Mouse (Mus musculus): ENCODE data around the gene Gm8246. TPM values are rescaled to one million over a fixed set of nuclear protein-coding genes. Genes with fewer than 3 reads are reported as not detected.
"Not testable (repeated sequence)": the region's sequence is repeated elsewhere in the genome, so short reads cannot be mapped to it uniquely, and the experiment has no call there.

Gm8246 gene
- polyA plus RNA-seq (2015; fragmentation: Nextera tagmentation; extraction: Ambion mirVana) = not detected in 2 replicates

DNA sequence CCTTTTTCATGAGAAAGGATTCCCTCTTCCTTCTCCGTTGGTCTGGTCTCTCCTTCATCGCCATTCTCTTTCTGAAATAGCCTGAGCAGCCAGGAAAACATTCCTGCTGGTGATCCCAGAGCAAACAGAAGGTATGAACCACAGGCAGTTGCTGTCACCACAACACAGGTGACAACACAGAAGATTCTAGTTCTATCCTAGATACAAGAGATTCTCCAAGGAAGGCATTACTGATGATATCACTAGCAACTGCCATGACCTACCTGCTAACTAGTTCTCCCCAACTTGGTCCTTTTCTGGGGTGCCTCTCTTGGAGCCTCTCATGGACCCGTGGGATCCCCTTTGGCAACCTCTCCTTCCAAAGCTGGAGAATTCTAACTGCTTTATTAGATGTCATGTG, at the start of gene Gm8246:
Gene Gm8246, minus strand, starts transcription at position 101 of the 400 bp plus-strand sequence.
- H3K27ac ChIP-seq (replicated peaks); H3K36me3 ChIP-seq (replicated peaks); H3K4me2 ChIP-seq; H3K27me3 ChIP-seq; ATAC-seq (ENCODE audit: insufficient read depth); H3K9ac ChIP-seq; H3K4me3 ChIP-seq (replicated peaks); H3K9me3 ChIP-seq (replicated peaks); H3K4me1 ChIP-seq (replicated peaks): not testable (repeated sequence)
- WGBS (ENCODE audit: insufficient replicate concordance) = no CpG with 5 or more reads among the region's 3 CpGs

DNA sequence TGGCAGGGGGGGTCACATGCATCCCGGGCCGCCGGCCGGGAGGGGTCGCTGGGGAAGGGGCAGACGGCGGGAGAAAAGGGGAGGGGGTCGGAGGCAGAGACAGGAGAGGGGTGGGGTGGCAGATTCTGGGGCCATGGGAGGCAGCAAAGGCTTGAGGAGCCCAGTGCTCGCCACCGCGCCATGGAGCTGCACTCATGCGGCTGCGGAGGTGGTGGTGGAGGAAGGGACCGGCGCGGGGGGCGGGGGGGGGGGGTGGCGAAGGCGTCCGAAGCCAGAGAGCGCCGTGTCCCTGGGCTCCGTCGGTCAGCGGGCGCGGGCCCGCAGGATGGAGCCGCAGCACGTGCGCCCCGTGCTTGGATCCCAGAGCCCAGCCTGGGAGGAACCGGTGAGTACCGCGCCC, 23.7 kb upstream of the Gm8246 start, which contains the start of gene Gm3488:
Gene Gm3488, plus strand, starts transcription at position 301 of the 400 bp plus-strand sequence.
- not testable (repeated sequence) for ATAC-seq (ENCODE audit: insufficient read depth); H3K27me3 ChIP-seq; H3K4me3 ChIP-seq (replicated peaks); H3K4me1 ChIP-seq (replicated peaks); H3K27ac ChIP-seq (replicated peaks); H3K4me2 ChIP-seq; H3K9me3 ChIP-seq (replicated peaks); H3K9ac ChIP-seq; H3K36me3 ChIP-seq (replicated peaks)
- WGBS (ENCODE audit: insufficient replicate concordance) = no CpG with 5 or more reads among the region's 35 CpGs

- not testable (repeated sequence) for H3K27ac ChIP-seq (replicated peaks); H3K4me1 ChIP-seq (replicated peaks); H3K4me2 ChIP-seq; H3K9me3 ChIP-seq (replicated peaks); ATAC-seq (ENCODE audit: insufficient read depth); H3K4me3 ChIP-seq (replicated peaks); H3K36me3 ChIP-seq (replicated peaks); H3K27me3 ChIP-seq; H3K9ac ChIP-seq
- WGBS (ENCODE audit: insufficient replicate concordance) = 53% methylated on average over 4 of the region's 5 CpGs
These were observed 6.3 kb upstream of the Gm8246 start, which contains the start of gene Gm3187 for GRCm38 (mm10) chr14:5483907-5484306. Gm3187 (plus strand) TSS chr14:5484207.

- not testable (repeated sequence) for ATAC-seq (ENCODE audit: insufficient read depth); H3K4me1 ChIP-seq (replicated peaks); H3K4me3 ChIP-seq (replicated peaks); H3K27ac ChIP-seq (replicated peaks); H3K9ac ChIP-seq; H3K9me3 ChIP-seq (replicated peaks); H3K36me3 ChIP-seq (replicated peaks); H3K4me2 ChIP-seq; H3K27me3 ChIP-seq
- no CpG with 5 or more reads among the region's 19 CpGs for WGBS (ENCODE audit: insufficient replicate concordance)
These were observed 17.2 kb downstream of the Gm8246 start for GRCm38 (mm10) chr14:5460469-5460868.

- not testable (repeated sequence) for H3K4me1 ChIP-seq (replicated peaks); H3K9ac ChIP-seq; ATAC-seq (ENCODE audit: insufficient read depth); H3K4me3 ChIP-seq (replicated peaks); H3K4me2 ChIP-seq; H3K36me3 ChIP-seq (replicated peaks); H3K27ac ChIP-seq (replicated peaks); H3K27me3 ChIP-seq; H3K9me3 ChIP-seq (replicated peaks)
- WGBS (ENCODE audit: insufficient replicate concordance) = no CpG with 5 or more reads among the region's 3 CpGs
These were observed 22.3 kb downstream of the Gm8246 start, which contains the start of gene Gm3194 for GRCm38 (mm10) chr14:5455367-5455766. Gm3194 (minus strand) TSS chr14:5455467.

Other genes starting within 250 kb of the Gm8246 start
- not detected in 2 replicates for gene Gm3526, start 217.2 kb downstream of the Gm8246 start, polyA plus RNA-seq (2015; fragmentation: Nextera tagmentation; extraction: Ambion mirVana)
- gene Gm3542, start 142.9 kb downstream of the Gm8246 start, polyA plus RNA-seq (2015; fragmentation: Nextera tagmentation; extraction: Ambion mirVana) = not detected in 2 replicates
- not detected in 2 replicates for gene Gm3500, start 88.8 kb downstream of the Gm8246 start, polyA plus RNA-seq (2015; fragmentation: Nextera tagmentation; extraction: Ambion mirVana)
- not detected in 2 replicates for gene Gm3194, start 22.4 kb downstream of the Gm8246 start, polyA plus RNA-seq (2015; fragmentation: Nextera tagmentation; extraction: Ambion mirVana)
- not detected in 2 replicates for gene Gm3187, start 6.4 kb upstream of the Gm8246 start, polyA plus RNA-seq (2015; fragmentation: Nextera tagmentation; extraction: Ambion mirVana)
- not detected in 2 replicates for gene Gm3488, start 23.8 kb upstream of the Gm8246 start, polyA plus RNA-seq (2015; fragmentation: Nextera tagmentation; extraction: Ambion mirVana)
- gene Gm3532, start 60.7 kb upstream of the Gm8246 start, polyA plus RNA-seq (2015; fragmentation: Nextera tagmentation; extraction: Ambion mirVana) = not detected in 2 replicates
- gene Gm8265, start 155.2 kb upstream of the Gm8246 start, polyA plus RNA-seq (2015; fragmentation: Nextera tagmentation; extraction: Ambion mirVana) = not detected in 2 replicates
- gene Gm9603, start 209.6 kb upstream of the Gm8246 start, polyA plus RNA-seq (2015; fragmentation: Nextera tagmentation; extraction: Ambion mirVana) = not detected in 2 replicates